Mouse (Mus musculus): ENCODE data around the gene Blvrb. TPM values are rescaled to one million over a fixed set of nuclear protein-coding genes. Genes with fewer than 3 reads are reported as not detected.

Gene Blvrb
- polyA plus RNA-seq, 1 experiment from 2014 or later, result 26.0 TPM

DNA sequence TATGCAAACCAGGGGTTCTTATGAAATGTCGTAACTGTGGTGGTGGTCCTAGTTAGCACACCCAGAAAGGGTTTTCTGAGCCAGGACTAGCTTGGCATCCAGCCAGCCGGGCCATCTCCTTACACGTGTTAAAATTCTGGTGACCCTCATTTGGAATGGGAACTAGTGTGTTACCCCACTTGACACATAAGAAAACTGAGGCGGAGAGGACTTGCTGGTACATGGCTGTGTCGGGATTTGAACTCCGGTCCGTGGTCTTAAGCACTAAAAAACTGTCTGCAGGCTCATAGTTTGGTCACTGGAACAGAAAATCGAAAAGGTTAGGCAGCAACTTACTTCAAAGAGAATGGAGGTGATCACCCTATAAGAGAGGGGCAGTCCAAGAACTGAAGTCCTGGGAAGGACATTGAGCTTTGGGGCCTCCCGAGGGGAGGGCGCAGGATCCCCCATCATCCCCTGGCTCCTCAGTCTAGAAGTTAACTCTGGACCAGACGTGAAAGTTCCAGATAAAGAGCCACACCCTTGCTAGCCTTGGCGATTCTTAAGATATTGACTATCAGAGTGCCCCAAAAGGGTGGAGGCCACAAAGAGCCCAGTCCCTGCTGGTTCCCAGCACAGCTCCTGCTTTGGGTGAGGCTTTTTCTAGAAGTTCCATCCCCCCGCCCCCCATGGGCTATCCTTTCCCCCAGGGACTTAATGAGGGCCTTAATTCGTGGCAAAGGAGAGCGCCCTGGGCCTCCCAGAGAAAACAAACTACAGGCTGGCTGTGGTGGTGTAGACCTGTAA lies 836 bp downstream of the Blvrb start:
- no peak for DNase-seq (ENCODE audit: low spot score)

DNA sequence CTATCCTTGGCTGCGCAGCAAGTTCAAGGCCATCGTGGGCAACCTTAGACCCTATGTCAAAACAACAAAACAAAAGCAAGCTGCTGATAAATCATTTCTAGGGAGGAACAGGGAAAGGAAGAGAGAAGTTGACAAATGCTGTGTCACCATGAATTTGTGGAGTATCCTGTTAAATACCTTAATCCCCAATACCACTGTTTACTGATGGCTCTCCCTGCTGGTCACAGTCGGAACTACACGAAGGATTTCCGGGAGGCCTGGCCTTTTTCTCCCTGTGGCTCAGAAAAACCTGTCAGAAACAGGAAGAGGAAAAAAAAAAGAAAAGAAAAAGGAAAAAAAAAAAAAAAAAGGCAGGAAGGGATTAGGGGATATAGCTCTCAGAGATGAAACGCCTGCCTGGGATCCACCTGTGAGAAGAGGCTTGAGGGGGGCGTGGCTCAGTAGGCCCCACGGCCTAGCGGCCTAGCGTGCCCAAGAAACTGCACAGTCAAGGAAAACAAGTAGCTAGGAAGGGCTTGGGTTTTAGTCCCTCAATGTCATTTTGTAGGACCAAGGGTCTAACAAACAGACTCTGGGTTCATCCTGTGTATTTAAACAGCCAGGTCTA lies 1.6 kb downstream of the Blvrb start:
- DNase-seq (ENCODE audit: low spot score), result peak; percentile 43

DNA sequence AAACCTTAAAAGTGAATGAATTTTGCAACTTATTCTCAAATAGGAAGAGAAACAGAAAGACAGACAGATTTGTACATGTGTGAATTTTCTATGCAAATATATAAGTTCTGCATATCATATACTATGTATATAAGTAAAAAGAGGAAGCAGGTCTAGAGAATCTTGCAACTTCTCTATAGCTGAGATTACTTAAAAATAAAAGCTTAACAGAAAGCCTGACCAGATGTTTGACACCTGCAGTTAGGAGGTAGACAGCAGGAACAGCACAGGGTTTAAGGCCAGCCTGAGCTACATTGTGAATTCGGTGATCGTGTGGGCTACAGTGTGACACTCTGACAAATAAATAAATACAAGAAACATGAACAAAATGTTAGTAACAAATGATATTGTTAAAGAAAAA lies 3.6 kb downstream of the Blvrb start:
- no peak for DNase-seq (ENCODE audit: low spot score)

DNA sequence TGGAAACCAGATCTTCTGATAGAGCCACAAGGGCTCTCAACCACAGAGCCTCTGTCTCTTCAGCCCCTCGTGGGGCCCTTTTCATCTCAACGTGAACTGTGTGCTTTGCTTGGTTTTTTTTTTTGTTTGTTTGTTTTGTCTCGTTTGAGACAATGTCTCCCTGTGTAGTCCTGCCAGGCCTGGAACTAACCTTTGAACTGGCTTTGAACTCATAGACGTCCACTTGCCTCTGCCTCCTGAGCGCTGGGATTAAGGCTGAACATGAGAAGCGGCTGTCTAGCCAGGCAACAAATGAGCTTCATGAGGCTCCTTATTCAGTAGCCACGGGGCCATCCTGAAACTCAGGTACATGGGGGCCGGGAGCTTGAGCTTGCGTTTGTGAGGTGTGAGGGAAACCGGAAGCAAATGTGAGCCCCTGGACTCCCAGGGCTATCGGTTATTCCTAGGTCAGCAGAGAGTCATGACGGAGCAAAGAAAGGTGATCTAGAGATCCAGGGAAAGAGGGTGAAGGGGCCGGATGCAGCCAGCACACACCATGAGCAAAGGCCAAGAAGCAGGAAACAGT lies 4.5 kb downstream of the Blvrb start:
- no peak for DNase-seq (ENCODE audit: low spot score)

DNA sequence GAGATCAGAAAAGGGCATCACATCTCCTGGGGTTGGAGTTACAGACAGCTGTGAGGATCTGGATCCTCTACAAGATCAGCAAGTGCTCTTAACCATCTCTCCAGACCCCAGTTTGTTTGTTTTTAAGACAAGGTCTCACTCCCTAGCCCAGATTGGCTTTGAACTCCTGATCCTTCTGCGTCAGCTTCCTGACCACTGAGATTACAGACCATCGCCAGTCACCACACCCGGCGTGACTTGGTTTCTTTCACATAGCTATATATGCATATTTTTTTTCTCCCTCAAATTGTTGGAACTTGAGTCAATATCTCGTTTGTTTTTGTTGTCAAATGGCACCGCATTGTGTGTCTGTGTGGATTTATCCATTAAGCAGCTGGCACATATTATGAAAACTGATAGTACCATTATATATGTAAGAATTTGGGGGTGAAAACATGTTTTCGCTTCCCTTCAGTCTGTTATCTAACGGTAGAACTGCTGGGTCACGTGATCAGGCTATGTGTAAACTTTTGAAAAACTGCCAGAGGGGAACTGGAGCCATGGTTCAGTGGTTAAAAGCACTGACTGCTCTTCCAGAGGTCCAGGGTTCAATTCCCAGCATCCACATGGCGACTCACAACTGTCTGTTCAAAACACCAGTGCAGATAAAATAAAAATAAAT lies 6.8 kb downstream of the Blvrb start:
- no peak for DNase-seq (ENCODE audit: low spot score)

DNA sequence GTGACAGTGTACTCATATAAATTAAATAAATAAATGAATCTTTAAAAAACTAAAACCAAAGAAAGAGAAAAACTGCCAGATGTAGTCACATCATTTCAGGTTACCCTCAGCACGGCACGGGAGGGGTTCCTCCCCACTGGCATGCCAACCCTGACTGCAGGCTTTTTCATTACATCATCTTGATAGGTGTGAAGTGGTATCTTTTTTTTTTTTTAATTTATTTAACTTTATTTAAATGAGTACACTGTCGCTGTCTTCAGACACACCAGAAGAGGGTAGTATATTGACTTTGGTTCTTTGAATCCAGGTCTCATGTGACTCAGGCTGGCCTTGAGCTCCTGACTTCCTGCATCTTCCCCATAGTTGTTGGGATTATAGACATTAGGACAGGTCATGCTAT lies 7.5 kb downstream of the Blvrb start:
- DNase-seq (ENCODE audit: low spot score), result no peak

DNA sequence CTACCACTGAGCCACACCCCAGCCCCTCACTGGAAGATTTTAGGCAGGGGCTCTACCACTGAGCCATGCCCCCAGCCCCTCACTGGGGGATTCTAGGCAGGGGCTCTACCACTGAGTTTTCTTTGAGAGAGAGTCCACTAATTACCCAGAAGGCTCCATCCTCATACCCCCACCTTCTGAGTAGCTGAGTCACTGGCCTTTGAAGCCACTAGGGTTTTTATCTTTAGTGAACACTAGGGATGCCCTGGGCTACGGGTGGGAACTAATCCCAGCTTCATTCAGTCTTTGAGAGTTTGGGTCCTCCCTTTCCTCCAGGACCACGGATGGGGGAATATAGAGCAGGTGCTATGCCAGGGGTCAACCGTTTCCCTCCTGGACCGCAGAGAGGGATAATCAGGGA lies 10.8 kb downstream of the Blvrb start:
- DNase-seq (ENCODE audit: low spot score), result no peak

DNA sequence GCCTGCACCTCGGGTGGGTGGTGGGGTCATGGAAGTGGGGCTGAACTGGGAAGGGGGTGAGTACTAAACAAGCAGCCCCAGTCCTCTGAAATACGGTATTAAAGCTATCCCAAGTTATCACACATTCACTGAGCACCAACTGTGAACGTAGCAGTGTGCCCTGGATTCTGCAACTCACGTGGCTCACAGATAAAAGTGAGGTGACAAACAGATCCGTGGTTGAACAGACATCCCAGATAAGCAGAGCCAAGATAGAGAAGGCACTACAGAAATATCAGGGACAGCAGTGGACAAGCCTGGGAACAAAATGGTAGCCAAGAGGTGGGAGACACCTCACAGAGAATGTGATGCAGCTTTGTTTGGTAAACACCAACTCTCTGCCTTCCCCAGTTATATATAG lies 11.9 kb downstream of the Blvrb start:
- DNase-seq (ENCODE audit: low spot score), result no peak

DNA sequence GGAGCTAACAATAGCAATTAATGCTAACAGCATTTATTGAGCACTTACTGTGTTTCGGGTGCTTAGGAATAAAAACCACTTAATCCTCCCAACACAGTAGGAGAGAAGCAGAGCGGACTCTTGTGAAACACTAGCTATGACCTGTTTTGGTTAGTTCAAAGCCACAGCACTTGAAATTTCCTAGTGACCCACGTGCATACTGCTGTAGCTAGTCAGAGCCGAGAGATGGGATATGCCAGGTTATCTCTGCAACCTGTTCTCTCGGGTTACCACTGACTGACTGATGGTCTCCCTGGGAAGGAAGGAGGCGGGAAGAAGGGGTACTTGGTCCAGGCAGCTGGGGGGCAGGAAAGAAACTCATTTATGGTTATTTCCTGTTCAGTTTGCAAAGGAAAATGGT lies 12.7 kb downstream of the Blvrb start:
- DNase-seq (ENCODE audit: low spot score), result no peak

DNA sequence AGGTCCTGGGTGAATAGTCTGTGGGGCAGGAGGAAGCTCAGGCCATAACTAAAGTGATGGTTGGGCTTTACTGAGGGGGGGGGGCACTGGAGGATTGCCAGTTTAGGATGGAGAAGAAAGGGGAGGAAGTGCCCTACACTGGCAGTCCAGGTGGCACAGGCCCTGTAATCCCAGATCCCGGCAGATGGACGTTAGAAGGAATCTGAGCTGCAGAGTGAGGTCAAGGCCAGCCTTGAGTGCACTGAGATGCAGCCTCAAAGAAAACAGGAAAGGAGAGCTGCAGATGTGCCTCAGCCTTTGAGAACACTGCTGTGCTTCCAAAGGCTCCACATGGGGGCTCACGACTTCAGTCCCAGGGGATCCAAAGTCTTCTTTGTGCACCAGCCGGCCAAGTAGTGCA lies 19.9 kb downstream of the Blvrb start:
- DNase-seq (ENCODE audit: low spot score), result no peak

DNA sequence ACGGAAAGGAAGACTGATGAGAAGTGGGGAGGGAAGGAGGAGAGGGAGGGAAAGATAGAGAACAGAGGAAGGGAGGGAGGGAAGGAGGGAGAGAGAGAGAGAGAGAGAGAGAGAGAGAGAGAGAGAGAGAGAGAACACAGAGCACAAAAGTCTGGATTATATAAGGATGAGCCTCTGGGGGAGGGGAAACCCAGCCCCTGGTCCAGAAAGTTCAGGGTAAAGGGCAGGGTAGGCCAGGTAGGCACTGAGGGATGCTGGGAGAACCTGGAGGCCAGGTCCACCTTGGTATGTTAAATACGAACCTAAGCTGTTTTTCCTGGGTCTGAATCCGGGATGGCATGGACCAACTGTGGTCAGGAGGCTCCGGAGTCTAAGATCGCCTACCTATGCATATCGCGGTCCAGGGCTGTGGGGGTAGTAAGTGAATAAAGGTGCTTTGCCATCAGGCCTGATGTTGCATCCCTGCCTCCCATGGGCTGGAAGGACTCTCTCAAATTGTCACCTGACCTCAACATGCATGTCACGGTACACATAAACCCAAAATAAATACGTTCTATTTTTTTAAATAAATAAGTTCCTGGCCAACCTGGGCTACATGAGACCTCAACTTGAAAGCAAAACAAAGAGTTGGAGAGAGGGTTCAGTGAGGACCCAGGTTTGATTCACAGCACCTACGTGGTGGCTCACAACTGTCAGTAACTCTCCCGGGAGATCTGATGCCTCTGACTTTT lies 23.8 kb downstream of the Blvrb start:
- no peak for DNase-seq (ENCODE audit: low spot score)

DNA sequence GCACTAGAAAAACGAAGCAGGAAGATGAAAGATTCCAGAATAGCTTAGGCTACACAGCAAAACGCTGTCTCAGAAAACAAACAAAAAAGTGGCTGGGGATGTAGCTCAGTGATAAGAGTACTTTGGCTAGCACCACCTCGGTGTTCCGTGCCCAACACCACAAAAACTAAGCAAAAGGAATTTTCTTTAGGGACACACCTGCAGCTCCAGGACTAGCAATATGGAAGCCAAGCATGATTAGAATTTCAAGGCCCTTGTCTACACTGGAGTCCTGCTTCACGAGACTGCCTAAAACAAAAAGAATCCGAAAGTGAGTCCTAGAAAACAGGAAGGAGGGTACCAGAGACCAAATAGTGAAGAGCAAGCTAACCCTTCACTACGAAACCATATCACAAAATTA lies 24.8 kb downstream of the Blvrb start:
- peak; percentile 31 for DNase-seq (ENCODE audit: low spot score)

DNA sequence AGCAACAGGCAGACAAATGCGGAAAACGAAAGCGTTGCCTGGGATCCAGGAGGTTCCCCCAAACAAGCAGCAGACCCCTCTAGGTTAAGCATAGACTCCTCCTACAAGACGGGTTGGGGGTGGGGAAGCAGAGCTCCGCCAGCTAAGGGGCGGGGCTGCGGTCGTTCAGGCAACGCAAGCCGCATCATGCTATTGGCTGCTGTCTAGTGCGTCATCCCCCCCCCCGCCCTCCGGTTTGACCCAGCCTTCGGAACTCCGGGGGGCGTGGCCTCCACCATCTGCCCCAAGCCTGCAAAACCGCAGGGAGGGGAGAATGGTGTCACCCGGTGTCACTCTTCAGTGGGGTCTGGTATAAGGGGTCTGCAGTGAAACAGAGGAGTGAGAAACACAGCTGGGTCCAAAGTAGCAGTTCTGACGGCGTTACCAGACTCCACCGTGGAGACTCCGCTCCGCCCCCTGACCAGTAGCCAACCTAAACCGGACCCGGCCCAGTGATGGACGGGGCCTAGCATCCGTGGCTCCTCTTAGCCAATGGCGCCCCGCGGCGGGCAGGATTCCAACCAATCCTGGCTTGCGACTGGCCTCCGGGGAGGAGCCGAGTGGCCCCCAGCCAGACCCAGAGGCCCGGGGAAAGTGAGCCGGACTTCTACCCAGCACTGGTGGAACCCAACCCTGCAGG lies 25.5 kb downstream of the Blvrb start, which contains the start of gene Sertad3:
Gene Sertad3, plus strand, starts transcription at position 613 of the 679 bp plus-strand sequence.
- DNase-seq (ENCODE audit: low spot score), result peak; percentile 99

DNA sequence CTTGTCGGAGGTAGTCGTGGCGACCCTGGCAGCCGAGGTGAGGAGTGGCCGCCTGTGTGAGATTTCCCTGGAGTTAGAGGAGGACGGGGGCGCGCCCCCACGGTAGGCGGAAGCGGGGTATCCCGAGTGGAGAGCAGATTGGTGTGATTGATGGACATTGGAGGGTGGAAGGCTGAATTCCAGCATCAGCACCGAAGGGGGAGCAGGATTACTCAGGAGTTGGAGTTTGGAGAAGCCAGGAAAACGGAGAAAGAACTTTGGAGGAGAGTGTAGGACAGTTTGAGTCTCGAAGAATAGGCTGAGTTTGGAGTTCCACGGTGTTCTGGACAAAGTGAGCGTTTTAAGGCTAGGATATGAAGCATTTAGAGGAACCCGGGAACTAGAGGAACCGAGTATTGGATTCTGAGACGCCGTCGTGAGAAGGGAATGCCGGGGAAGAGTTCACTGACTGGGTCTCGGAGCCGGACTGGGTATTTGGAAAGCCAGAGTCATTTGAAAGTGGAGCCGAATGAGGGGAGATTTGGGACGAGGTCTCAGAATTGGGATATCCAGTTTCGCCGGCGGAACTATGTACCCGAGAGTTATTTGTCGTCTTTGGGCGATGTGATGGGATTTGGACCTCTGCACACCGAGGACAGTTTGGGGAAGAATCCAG lies 26.2 kb downstream of the Blvrb start:
- DNase-seq (ENCODE audit: low spot score), result no peak

DNA sequence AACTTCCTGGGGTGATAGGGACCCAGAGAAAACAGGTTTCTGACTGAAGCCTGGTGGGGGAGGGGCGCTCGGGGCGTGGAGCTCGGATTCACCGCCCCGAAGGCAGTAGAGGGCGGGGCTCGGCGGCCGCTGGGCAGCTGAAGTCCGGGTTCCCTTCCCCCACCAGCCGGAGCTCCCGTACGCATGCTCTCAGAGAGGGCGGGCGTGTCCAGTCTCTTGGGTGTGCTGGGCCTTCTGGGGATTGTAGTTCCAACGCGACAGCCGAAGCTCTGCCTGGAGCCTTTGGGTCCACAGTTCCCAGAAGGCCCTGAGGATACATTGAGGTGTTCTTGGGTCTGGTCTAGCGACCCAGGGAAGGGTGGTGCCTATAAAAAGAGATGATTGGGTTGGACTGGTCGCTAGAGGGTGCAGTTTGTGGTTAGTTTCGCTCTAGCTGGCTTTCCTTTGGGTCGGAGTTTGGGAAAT lies 26.7 kb downstream of the Blvrb start:
- DNase-seq (ENCODE audit: low spot score), result peak; percentile 93

DNA sequence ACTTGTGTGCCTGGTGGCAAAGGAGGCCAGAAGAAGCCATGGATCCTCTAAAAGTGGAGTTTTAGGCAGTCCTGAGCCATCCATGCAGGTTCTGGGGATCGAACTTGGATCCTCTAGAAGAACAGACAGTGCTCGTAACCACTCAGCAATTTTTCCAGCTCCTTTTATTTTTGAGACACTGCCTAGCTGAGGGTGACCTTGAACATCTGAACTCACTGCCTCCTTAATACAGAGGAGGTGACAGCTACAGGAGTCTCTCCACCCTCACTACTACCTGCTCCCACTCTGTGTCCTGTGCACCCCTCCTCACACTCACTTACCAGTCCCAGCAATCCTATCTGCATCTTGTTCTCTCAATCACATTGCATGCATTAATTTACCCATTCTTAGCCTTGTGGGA lies 27.8 kb downstream of the Blvrb start:
- no peak for DNase-seq (ENCODE audit: low spot score)

DNA sequence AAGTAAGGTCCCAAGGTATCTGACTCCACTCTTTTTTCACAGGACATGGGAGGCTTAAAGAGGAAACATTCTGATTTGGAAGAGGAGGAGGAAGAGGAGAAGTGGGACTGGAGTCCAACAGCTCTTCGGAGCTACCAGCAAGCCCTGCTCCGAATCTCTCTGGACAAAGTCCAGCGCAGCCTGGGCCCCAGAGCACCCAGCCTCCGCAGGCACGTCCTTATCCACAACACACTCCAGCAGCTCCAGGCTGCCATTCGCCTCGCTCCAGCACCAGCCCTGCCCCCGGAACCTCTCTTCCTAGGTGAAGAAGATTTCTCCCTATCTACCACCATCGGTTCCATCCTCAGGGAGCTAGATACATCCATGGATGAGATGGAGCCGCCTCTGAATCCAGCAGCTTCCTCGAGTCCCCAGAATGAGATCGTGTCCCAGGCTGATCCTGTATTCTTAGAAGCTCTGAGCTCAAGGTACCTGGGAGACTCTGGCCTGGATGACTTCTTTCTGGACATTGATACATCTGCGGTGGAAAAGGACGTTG lies 28.4 kb downstream of the Blvrb start:
- no peak for DNase-seq (ENCODE audit: low spot score)

DNA sequence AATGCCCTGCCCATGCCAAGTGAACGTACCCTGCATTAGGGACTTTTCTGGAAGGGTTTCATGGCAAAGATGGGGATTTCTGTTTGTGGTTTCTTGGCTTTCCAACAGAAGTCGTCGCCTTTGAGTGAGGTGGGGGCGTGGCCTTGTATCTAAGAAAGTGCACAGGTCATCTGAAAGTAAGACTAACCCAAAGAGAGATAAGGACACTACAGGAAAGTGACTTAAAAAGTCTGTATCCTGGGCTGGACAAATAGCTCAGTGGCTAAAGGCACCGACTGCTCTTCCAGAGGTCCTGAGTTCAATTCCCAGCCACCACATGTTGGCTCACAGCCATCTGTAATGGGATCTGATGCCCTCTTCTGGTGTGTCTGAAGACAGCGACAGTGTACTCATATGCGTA lies 30.8 kb downstream of the Blvrb start:
- no peak for DNase-seq (ENCODE audit: low spot score)

DNA sequence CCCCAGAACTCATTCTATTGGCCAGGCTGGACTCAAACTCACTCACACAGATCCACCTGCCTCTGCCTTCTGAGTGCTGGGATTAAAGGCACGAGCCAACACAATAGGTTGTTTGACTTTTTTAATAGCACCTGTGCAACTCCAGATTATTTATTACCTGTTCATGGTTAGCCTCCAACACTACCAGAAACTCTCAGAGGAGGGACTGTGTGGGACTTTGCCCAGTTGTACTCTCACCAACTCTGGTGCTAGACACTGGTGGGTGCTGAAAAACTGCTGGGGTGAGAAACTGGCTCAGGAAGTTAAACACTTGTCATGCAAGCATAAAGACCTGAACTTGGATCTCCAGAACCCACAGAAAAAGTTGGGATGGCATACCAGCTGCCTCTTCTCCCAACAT lies 32.0 kb downstream of the Blvrb start:
- no peak for DNase-seq (ENCODE audit: low spot score)

DNA sequence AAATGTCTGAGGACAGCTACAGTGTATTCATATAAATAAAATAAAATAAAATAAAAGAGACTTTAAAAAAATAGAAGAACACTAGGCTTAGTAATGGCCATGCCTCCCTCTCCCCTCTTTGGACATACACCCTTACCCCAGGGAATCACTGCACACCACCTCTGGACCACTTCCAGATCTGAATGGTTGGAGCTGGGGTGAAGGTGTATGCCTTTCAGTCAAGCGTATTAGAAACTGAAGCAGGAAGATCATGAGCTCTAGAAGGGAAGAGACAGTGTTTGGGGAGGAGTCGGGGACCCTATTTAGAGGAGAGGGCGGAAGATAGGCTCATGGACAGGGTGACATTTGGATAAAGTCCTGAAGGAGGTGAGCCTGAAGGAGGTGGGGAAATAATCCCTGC lies 32.7 kb downstream of the Blvrb start:
- DNase-seq (ENCODE audit: low spot score), result no peak

All from thymus, postnatal 0 days (tissue).